Mouse (Mus musculus) liver, embryonic 16.5 days (tissue): ENCODE results near the gene Asic3. TPM values are rescaled to one million over a fixed set of nuclear protein-coding genes. Genes with fewer than 3 reads are reported as not detected.
"Not testable (repeated sequence)": the region's sequence is repeated elsewhere in the genome, so short reads cannot be mapped to it uniquely, and the experiment has no call there.

ENCODE experiments used
- ATAC-seq: fragments of 200-750 bp; cut with Nextera tagmentation; 2 replicates; pipeline ENCODE4 v1.8.0; 2017; ENCODE audit warnings: low read depth, mild to moderate bottlenecking, moderate number of reproducible peaks, moderate library complexity
- H3K27ac ChIP-seq: fragments of 300-500 bp; sonication (generic); 2 replicates; pipeline ENCODE4 v1.5.1; 2014; ENCODE audit warnings: mild to moderate bottlenecking, low read length
- H3K27me3 ChIP-seq: fragments of 300-500 bp; sonication (generic); 2 replicates; pipeline ENCODE4 v1.6.1; 2014; ENCODE audit warnings: low read depth, low read length, mixed read lengths; ENCODE audit not compliant: control insufficient read depth, insufficient read depth
- H3K36me3 ChIP-seq: fragments of 300-500 bp; sonication (generic); 2 replicates; pipeline ENCODE4 v1.6.1; 2014; ENCODE audit warnings: mild to moderate bottlenecking; ENCODE audit not compliant: control insufficient read depth, insufficient read depth
- H3K4me1 ChIP-seq: fragments of 300-500 bp; sonication (generic); 2 replicates; pipeline ENCODE4 v1.6.1; 2014; ENCODE audit warnings: low read depth, low read length, mixed read lengths; ENCODE audit not compliant: control insufficient read depth
- H3K4me2 ChIP-seq: fragments of 300-500 bp; sonication (generic); 2 replicates; pipeline ENCODE4 v1.6.1; 2014; ENCODE audit warnings: low read depth, low read length, mixed read lengths
- H3K4me3 ChIP-seq: fragments of 300-500 bp; sonication (generic); 2 replicates; pipeline ENCODE4 v1.5.1; 2014; ENCODE audit warnings: low read depth, mild to moderate bottlenecking, low read length
- H3K9ac ChIP-seq: fragments of 300-500 bp; sonication (generic); 2 replicates; pipeline ENCODE4 v1.6.1; 2014; ENCODE audit warnings: low read depth, low read length
- H3K9me3 ChIP-seq: fragments of 300-500 bp; sonication (generic); replicated peaks from 2 replicates; pipeline ENCODE4 v1.6.1; 2016; ENCODE audit warnings: low read length; ENCODE audit not compliant: control insufficient read depth
- WGBS: fragments of 180-500 bp; shearing (Covaris S2); extraction: QIAGEN DNeasy Blood & Tissue Kit; methylation state at CpG from one replicate; pipeline ENCODE4 v1.1.7; 2014; ENCODE audit not compliant: insufficient replicate concordance; 5-methylcytosine and 5-hydroxymethylcytosine counted together
- polyA plus RNA-seq: library from polyadenylated mRNA; unstranded; fragments of >200 nt; fragmentation: Nextera tagmentation; extraction: Ambion mirVana; gene quantifications from 2 replicates; pipeline ENCODE4 v1.2.1, GENCODE M21; 2015

Gene Asic3
- polyA plus RNA-seq, 1 experiment from 2014 or later, result not detected

- Histone ChIP-seq H3K4me1 (peaks cover 16% of the 10 kb centered on the region), H3K27ac (peak within 1 kb of the TSS; percentile 84), H3K4me2 (peak within 1 kb of the TSS; percentile 87), H3K4me3 (peak within 1 kb of the TSS; percentile 75), H3K27me3 (no peaks in the 10 kb centered on the region; the same call in 1 of the 2 replicates), H3K9ac (peak within 1 kb of the TSS; percentile 67), H3K9me3 (no peaks in the 10 kb centered on the region), H3K36me3 (no peaks in the 10 kb centered on the region)
- no peak for ATAC-seq
- WGBS, result 8% methylated on average over 7 of the region's 7 CpGs
Observed at GRCm38 (mm10) chr5:24393392-24393997, 19.7 kb upstream of the Asic3 start, which contains the start of gene Abcb8. Gene Abcb8 (plus strand): TSS chr5:24393663.

DNA sequence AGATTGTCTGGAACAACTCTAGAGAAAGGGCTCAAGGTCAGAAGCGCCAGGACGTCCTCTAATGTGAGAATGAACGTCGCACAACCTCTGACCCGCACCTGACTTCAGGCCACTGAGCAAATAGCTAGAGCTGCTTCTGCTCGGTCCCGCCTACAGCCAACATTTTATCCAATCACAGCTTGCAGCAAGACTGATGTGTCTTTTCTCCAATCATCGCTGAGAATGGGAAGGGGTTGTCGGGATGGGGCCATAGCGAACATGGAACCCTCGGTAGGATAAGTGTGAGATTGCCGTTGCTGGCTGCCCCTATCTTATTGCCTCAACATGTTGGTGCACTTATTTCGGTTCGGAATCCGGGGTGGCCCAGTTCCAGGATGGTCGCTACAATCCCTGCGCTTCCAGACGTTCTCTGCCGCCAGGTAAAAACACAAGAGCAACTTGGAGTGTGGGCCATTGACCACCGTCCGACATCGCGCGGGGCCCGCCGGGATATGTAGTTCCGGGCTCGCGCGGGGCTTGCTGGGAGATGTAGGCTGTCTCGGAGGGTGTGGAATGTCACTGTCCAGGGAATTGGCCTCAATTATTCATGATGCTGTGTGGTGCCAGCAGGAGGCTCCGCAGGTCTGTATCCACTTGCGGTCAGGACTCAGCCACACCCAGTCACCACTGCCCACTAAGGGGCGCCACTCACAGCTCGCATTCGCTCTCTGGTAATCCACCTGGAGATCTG is 18.9 kb upstream of the Asic3 start:
- WGBS, result under 1% methylated on average over 36 of the region's 36 CpGs
- peak; percentile 96 for ATAC-seq

GRCm38 (mm10) chr5:24396254-24396653 is 16.9 kb upstream of the Asic3 start:
- not testable (repeated sequence) for H3K4me3 ChIP-seq, H3K27me3 ChIP-seq, ATAC-seq, H3K27ac ChIP-seq, H3K9ac ChIP-seq, H3K4me2 ChIP-seq, H3K9me3 ChIP-seq, H3K36me3 ChIP-seq
- 77% methylated on average over 6 of the region's 6 CpGs for WGBS
- peaks cover 10% of the 10 kb centered on the region for H3K4me1 ChIP-seq

More for the DNA sequence above, 18.9 kb upstream of the Asic3 start:
- Histone ChIP-seq H3K4me1 (peaks cover 15% of the 10 kb centered on the region), H3K9me3 (no peaks in the 10 kb centered on the region), H3K4me3 (peak overlapping the region; percentile 75), H3K27me3 (no peaks in the 10 kb centered on the region), H3K36me3 (no peaks in the 10 kb centered on the region), H3K27ac (peak overlapping the region; percentile 84), H3K9ac (peak overlapping the region; percentile 67), H3K4me2 (peak overlapping the region; percentile 87)

- H3K9me3 ChIP-seq, result no peaks in the 10 kb centered on the region
- peaks cover 3% of the 10 kb centered on the region; the same call in 1 of the 2 replicates for H3K4me1 ChIP-seq
- H3K27me3 ChIP-seq, result no peaks in the 10 kb centered on the region
- H3K36me3 ChIP-seq, result no peaks in the 10 kb centered on the region; the same call in 1 of the 2 replicates
- H3K9ac ChIP-seq, result no peak overlapping the region
- no peak overlapping the region for H3K4me3 ChIP-seq
- no peak overlapping the region for H3K4me2 ChIP-seq
- 73% methylated on average over 10 of the region's 10 CpGs for WGBS
- H3K27ac ChIP-seq, result no peak overlapping the region
- ATAC-seq, result no peak
Observed at GRCm38 (mm10) chr5:24399686-24400085, 13.5 kb upstream of the Asic3 start.

GRCm38 (mm10) chr5:24400362-24400761 is 12.8 kb upstream of the Asic3 start:
- Histone ChIP-seq H3K4me2 (no peak overlapping the region), H3K27ac (no peak overlapping the region), H3K4me3 (no peak overlapping the region), H3K4me1 (peaks cover 3% of the 10 kb centered on the region; the same call in 1 of the 2 replicates), H3K9ac (no peak overlapping the region), H3K9me3 (no peaks in the 10 kb centered on the region), H3K36me3 (no peaks in the 10 kb centered on the region; the same call in 1 of the 2 replicates), H3K27me3 (no peaks in the 10 kb centered on the region)
- 80% methylated on average over 11 of the region's 11 CpGs for WGBS
- no peak for ATAC-seq

GRCm38 (mm10) chr5:24400911-24401605 is 12.1 kb upstream of the Asic3 start:
- 83% methylated on average over 5 of the region's 5 CpGs for WGBS
- ATAC-seq, result no peak

DNA sequence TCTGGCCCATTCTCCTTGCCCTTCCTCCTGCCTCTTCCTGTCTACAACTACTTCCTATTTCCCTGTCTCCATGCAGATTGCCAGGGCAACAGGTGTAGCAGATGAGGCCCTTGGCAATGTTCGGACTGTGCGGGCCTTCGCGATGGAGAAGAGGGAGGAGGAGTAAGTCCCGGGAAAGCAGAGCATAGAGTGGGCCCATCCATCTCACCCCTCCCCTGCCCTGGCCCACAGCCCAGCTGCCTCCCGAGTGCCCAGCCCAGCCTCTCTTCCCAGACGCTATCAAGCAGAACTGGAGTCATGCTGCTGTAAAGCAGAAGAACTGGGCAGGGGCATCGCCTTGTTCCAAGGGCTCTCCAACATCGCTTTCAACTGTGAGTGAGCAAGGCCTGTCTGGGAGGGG is 11.2 kb upstream of the Asic3 start:
- no peak for ATAC-seq
- Histone ChIP-seq H3K4me2 (no peak overlapping the region), H3K4me3 (no peak overlapping the region), H3K9me3 (no peaks in the 10 kb centered on the region), H3K36me3 (no peaks in the 10 kb centered on the region; the same call in 1 of the 2 replicates), H3K4me1 (peaks cover 3% of the 10 kb centered on the region; the same call in 1 of the 2 replicates), H3K27me3 (no peaks in the 10 kb centered on the region), H3K9ac (no peak overlapping the region), H3K27ac (no peak overlapping the region)
- 76% methylated on average over 9 of the region's 9 CpGs for WGBS

More at GRCm38 (mm10) chr5:24400911-24401605, 12.1 kb upstream of the Asic3 start:
- Histone ChIP-seq H3K27ac (no peak overlapping the region), H3K4me3 (no peak overlapping the region), H3K36me3 (no peaks in the 10 kb centered on the region; the same call in 1 of the 2 replicates), H3K4me2 (no peak overlapping the region), H3K27me3 (no peaks in the 10 kb centered on the region), H3K9ac (no peak overlapping the region), H3K4me1 (peaks cover 3% of the 10 kb centered on the region; the same call in 1 of the 2 replicates), H3K9me3 (no peaks in the 10 kb centered on the region)

DNA sequence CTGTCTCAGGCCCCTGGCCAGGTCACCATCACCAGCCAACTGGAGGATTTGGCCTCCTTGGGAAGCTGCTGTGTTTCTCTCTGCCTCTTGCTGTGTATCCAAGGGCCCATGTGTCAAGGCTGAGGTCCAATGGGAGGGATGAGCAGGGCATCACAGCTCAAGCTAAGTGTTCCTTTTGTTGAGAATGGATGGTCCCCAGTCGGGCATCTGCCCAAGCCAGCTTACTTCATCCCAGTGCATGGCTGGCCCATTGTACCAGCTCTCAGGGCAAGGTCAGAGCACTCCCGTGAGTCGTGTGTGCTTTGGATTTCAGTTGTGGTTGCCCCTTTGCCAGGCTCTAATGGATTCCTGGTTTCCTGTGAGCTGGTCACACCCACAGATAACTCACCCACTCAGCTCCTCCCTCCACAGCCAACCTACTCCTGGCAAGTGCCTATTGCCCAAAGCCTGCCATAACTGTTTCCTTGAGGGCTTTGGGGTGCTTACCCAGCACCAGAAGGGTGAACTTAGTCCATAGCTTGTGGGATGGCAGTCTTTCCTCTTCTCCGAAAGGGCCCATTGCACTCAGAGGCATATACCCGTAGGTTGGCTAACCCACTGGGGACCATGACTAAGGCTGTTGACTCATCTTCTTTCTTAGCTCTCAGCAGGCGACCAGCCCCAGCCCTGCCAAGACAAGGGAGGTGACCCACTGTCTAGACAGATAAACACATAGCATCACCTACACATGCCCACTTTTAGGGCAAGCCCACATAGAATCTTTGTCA is 8.4 kb upstream of the Asic3 start:
- 55% methylated on average over 6 of the region's 6 CpGs for WGBS
- Histone ChIP-seq H3K4me2 (no peak overlapping the region), H3K9ac (no peak overlapping the region), H3K4me3 (no peak overlapping the region), H3K36me3 (no peaks in the 10 kb centered on the region; the same call in 1 of the 2 replicates), H3K27ac (no peak overlapping the region), H3K4me1 (peaks cover 3% of the 10 kb centered on the region; the same call in 1 of the 2 replicates), H3K27me3 (no peaks in the 10 kb centered on the region), H3K9me3 (no peaks in the 10 kb centered on the region)
- ATAC-seq, result no peak
